Mouse (Mus musculus) hindbrain, embryonic 11.5 days (tissue): ENCODE data around the gene Wdpcp. TPM values are rescaled to one million over a fixed set of nuclear protein-coding genes. Genes with fewer than 3 reads are reported as not detected.

ENCODE experiments used
- ATAC-seq: fragments of 200-750 bp; cut with Nextera tagmentation; 2 replicates; pipeline ENCODE4 v1.8.0; 2017; ENCODE audit warnings: mild to moderate bottlenecking, moderate TSS enrichment, moderate library complexity; ENCODE audit not compliant: low FRiP score
- DNase-seq: peaks from one replicate; pipeline ENCODE4 v3.0.0-alpha.2; 2015; ENCODE audit warnings: low spot score
- H3K27ac ChIP-seq: fragments of 300-500 bp; sonication (generic); 2 replicates; pipeline ENCODE4 v1.5.1; 2014; ENCODE audit warnings: mild to moderate bottlenecking, low read depth, low read length
- H3K27me3 ChIP-seq: fragments of 300-500 bp; sonication (generic); 2 replicates; pipeline ENCODE4 v1.6.1; 2014; ENCODE audit warnings: mild to moderate bottlenecking, low read length, moderate library complexity, mixed read lengths; ENCODE audit not compliant: control insufficient read depth, insufficient read depth
- H3K36me3 ChIP-seq: fragments of 300-500 bp; sonication (generic); 2 replicates; pipeline ENCODE4 v1.6.1; 2014; ENCODE audit warnings: mild to moderate bottlenecking, low read length, moderate library complexity, mixed read lengths; ENCODE audit not compliant: control insufficient read depth, insufficient read depth
- H3K4me1 ChIP-seq: fragments of 300-500 bp; sonication (generic); replicated peaks from 2 replicates; pipeline ENCODE4 v1.6.1; 2014; ENCODE audit warnings: low read length, mixed read lengths; ENCODE audit not compliant: control insufficient read depth, insufficient read depth
- H3K4me2 ChIP-seq: fragments of 300-500 bp; sonication (generic); replicated peaks from 2 replicates; pipeline ENCODE4 v1.6.1; 2014; ENCODE audit warnings: mild to moderate bottlenecking, low read depth, low read length
- H3K4me3 ChIP-seq: fragments of 300-500 bp; sonication (generic); 2 replicates; pipeline ENCODE4 v1.5.1; 2014; ENCODE audit warnings: low read depth, low read length
- H3K9ac ChIP-seq: fragments of 300-500 bp; sonication (generic); 2 replicates; pipeline ENCODE4 v1.6.1; 2014; ENCODE audit warnings: low read depth, low read length
- H3K9me3 ChIP-seq: fragments of 300-500 bp; sonication (generic); 2 replicates; pipeline ENCODE4 v1.6.1; 2016; ENCODE audit warnings: low read length; ENCODE audit not compliant: control insufficient read depth
- WGBS: fragments of 180-500 bp; shearing (Covaris S2); extraction: QIAGEN DNeasy Blood & Tissue Kit; methylation state at CpG from one replicate; pipeline ENCODE4 v1.1.7; 2014; 5-methylcytosine and 5-hydroxymethylcytosine counted together
- polyA plus RNA-seq: library from polyadenylated mRNA; unstranded; fragments of >200 nt; fragmentation: Nextera tagmentation; extraction: Ambion mirVana; gene quantifications from 2 replicates; pipeline ENCODE4 v1.2.1, GENCODE M21; 2014

The Wdpcp gene
- polyA plus RNA-seq, 1 experiment from 2014 or later: 13.8 TPM

- no peak for ATAC-seq
- no peak overlapping the region for H3K4me2 ChIP-seq
- H3K9me3 ChIP-seq: no peaks in the 10 kb centered on the region
- no peaks in the 10 kb centered on the region for H3K27me3 ChIP-seq
- H3K9ac ChIP-seq: no peak overlapping the region
- H3K4me1 ChIP-seq: no peaks in the 10 kb centered on the region
- DNase-seq: no peak
- no peak overlapping the region for H3K4me3 ChIP-seq
- WGBS: 75% methylated on average over 5 of the region's 5 CpGs
- no peaks in the 10 kb centered on the region for H3K36me3 ChIP-seq
- no peak overlapping the region for H3K27ac ChIP-seq
Observed at GRCm38 (mm10) chr11:21602497-21602896, 30.5 kb downstream of the Wdpcp start.

GRCm38 (mm10) chr11:21615915-21616314, 43.9 kb downstream of the Wdpcp start:
- Histone ChIP-seq H3K36me3 (no peaks in the 10 kb centered on the region), H3K4me3 (no peak overlapping the region), H3K27ac (no peak overlapping the region), H3K4me1 (no peaks in the 10 kb centered on the region), H3K9me3 (no peaks in the 10 kb centered on the region), H3K9ac (no peak overlapping the region), H3K27me3 (no peaks in the 10 kb centered on the region), H3K4me2 (no peak overlapping the region)
- no peak for ATAC-seq
- no peak for DNase-seq

GRCm38 (mm10) chr11:21634171-21634907, 62.3 kb downstream of the Wdpcp start:
- no peak for DNase-seq
- H3K27ac ChIP-seq: no peak overlapping the region
- H3K4me1 ChIP-seq: no peaks in the 10 kb centered on the region
- no peak overlapping the region for H3K4me3 ChIP-seq
- no peak overlapping the region for H3K9ac ChIP-seq
- H3K27me3 ChIP-seq: no peaks in the 10 kb centered on the region
- H3K9me3 ChIP-seq: no peaks in the 10 kb centered on the region
- no peak for ATAC-seq
- H3K4me2 ChIP-seq: no peak overlapping the region
- WGBS: 73% methylated on average over 7 of the region's 9 CpGs
- no peaks in the 10 kb centered on the region for H3K36me3 ChIP-seq

- no peak overlapping the region for H3K4me3 ChIP-seq
- WGBS: 55% methylated on average over 5 of the region's 5 CpGs
- no peaks in the 10 kb centered on the region for H3K27me3 ChIP-seq
- no peaks in the 10 kb centered on the region for H3K36me3 ChIP-seq
- ATAC-seq (no peak), DNase-seq (no peak)
- H3K9ac ChIP-seq: no peak overlapping the region
- no peaks in the 10 kb centered on the region for H3K4me1 ChIP-seq
- no peaks in the 10 kb centered on the region for H3K9me3 ChIP-seq
- no peak overlapping the region for H3K4me2 ChIP-seq
- H3K27ac ChIP-seq: no peak overlapping the region
Observed at GRCm38 (mm10) chr11:21638341-21638740, 66.3 kb downstream of the Wdpcp start.

- 73% methylated on average over 2 of the region's 2 CpGs for WGBS
- H3K27ac ChIP-seq: no peak overlapping the region
Observed at GRCm38 (mm10) chr11:21639534-21639933, 67.5 kb downstream of the Wdpcp start.

GRCm38 (mm10) chr11:21644231-21644630, 72.2 kb downstream of the Wdpcp start:
- Histone ChIP-seq H3K9ac (no peak overlapping the region), H3K4me1 (no peaks in the 10 kb centered on the region), H3K36me3 (no peaks in the 10 kb centered on the region), H3K4me2 (no peak overlapping the region), H3K27ac (no peak overlapping the region), H3K27me3 (no peaks in the 10 kb centered on the region), H3K9me3 (no peaks in the 10 kb centered on the region), H3K4me3 (no peak overlapping the region)
- WGBS: 76% methylated on average over 4 of the region's 4 CpGs
- ATAC-seq: no peak
- DNase-seq: no peak

More at GRCm38 (mm10) chr11:21639534-21639933, 67.5 kb downstream of the Wdpcp start:
- H3K4me2 ChIP-seq: no peak overlapping the region
- H3K4me3 ChIP-seq: no peak overlapping the region
- H3K27me3 ChIP-seq: no peaks in the 10 kb centered on the region
- H3K36me3 ChIP-seq: no peaks in the 10 kb centered on the region
- H3K9me3 ChIP-seq: no peaks in the 10 kb centered on the region
- ATAC-seq (no peak), DNase-seq (no peak)
- no peak overlapping the region for H3K9ac ChIP-seq
- no peaks in the 10 kb centered on the region for H3K4me1 ChIP-seq

GRCm38 (mm10) chr11:21646136-21646535, 74.1 kb downstream of the Wdpcp start:
- 83% methylated on average over 3 of the region's 3 CpGs for WGBS
- no peak for ATAC-seq

GRCm38 (mm10) chr11:21658985-21659384, 87.0 kb downstream of the Wdpcp start:
- 75% methylated on average over 3 of the region's 3 CpGs for WGBS

More at GRCm38 (mm10) chr11:21646136-21646535, 74.1 kb downstream of the Wdpcp start:
- Histone ChIP-seq H3K4me2 (no peak overlapping the region), H3K27me3 (no peaks in the 10 kb centered on the region), H3K9ac (no peak overlapping the region), H3K27ac (no peak overlapping the region), H3K4me1 (no peaks in the 10 kb centered on the region), H3K4me3 (no peak overlapping the region), H3K9me3 (no peaks in the 10 kb centered on the region), H3K36me3 (no peaks in the 10 kb centered on the region)
- no peak for DNase-seq

GRCm38 (mm10) chr11:21677034-21677433, 105.0 kb downstream of the Wdpcp start:
- no peak overlapping the region for H3K4me3 ChIP-seq
- no peaks in the 10 kb centered on the region for H3K9me3 ChIP-seq
- WGBS: 78% methylated on average over 2 of the region's 2 CpGs
- no peaks in the 10 kb centered on the region for H3K27me3 ChIP-seq
- ATAC-seq (no peak), DNase-seq (no peak)
- no peaks in the 10 kb centered on the region for H3K4me1 ChIP-seq
- H3K36me3 ChIP-seq: no peaks in the 10 kb centered on the region
- no peak overlapping the region for H3K9ac ChIP-seq
- H3K27ac ChIP-seq: no peak overlapping the region
- no peak overlapping the region for H3K4me2 ChIP-seq

More at GRCm38 (mm10) chr11:21658985-21659384, 87.0 kb downstream of the Wdpcp start:
- DNase-seq (peak; percentile 23), ATAC-seq (no peak)
- H3K4me1 ChIP-seq: no peaks in the 10 kb centered on the region
- no peaks in the 10 kb centered on the region for H3K27me3 ChIP-seq
- H3K36me3 ChIP-seq: no peaks in the 10 kb centered on the region
- H3K4me2 ChIP-seq: no peak overlapping the region
- no peak overlapping the region for H3K4me3 ChIP-seq
- H3K9ac ChIP-seq: no peak overlapping the region
- H3K27ac ChIP-seq: no peak overlapping the region
- no peaks in the 10 kb centered on the region for H3K9me3 ChIP-seq
